Mouse (Mus musculus) olfactory bulb, adult 2 months (tissue): ENCODE results near the gene Scly.

Source experiments
- CTCF ChIP-seq: fragments of 200-500 bp; IDR thresholded peaks from 2 replicates; pipeline ENCODE4 v1.5.1; 2012; ENCODE audit warnings: low read depth, mild to moderate bottlenecking, low read length, moderate library complexity; ENCODE audit not compliant: insufficient read depth
- POLR2A ChIP-seq: fragments of 200-500 bp; IDR thresholded peaks from 2 replicates; pipeline ENCODE4 v1.6.1; 2012; ENCODE audit warnings: mild to moderate bottlenecking, low read depth, low read length, moderate library complexity; ENCODE audit not compliant: insufficient read depth

GRCm38 (mm10) chr1:91295544-91295943, 2.6 kb upstream of the Scly start:
- TF ChIP-seq POLR2A: no peak
- no peak for TF ChIP-seq CTCF
